Mouse (Mus musculus) fat pad, adult 2 months (tissue): ENCODE results near the gene Krt8.

Experiments
- DNase-seq: peaks from one replicate; pipeline ENCODE4 v3.0.0-alpha.2; 2011; ENCODE audit warnings: low read depth, low spot score; ENCODE audit errors: extremely low read depth

Krt8 gene

DNA sequence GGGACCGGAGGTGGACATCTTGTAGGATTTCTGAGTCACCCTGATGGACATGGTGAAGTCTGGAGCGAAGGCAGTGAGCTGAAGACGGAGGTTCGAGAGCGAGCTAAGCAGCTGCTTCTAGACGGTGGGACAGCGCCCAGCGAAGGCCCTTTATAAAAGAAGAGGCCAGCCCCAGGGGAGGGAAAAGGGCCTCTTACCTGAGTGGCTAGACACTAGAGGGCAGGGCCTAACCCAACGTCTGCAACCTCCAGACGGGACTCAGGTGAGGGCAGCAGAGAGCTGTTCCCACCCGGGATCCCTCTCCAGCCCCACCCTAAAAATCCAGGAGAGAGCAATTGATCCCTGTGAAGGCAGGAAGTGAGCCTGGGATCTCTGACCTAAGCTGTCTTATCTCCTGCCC lies at the start of gene Krt8:
Gene Krt8, minus strand, starts transcription at position 294 of the 400 bp plus-strand sequence.
- DNase-seq: no peak

DNA sequence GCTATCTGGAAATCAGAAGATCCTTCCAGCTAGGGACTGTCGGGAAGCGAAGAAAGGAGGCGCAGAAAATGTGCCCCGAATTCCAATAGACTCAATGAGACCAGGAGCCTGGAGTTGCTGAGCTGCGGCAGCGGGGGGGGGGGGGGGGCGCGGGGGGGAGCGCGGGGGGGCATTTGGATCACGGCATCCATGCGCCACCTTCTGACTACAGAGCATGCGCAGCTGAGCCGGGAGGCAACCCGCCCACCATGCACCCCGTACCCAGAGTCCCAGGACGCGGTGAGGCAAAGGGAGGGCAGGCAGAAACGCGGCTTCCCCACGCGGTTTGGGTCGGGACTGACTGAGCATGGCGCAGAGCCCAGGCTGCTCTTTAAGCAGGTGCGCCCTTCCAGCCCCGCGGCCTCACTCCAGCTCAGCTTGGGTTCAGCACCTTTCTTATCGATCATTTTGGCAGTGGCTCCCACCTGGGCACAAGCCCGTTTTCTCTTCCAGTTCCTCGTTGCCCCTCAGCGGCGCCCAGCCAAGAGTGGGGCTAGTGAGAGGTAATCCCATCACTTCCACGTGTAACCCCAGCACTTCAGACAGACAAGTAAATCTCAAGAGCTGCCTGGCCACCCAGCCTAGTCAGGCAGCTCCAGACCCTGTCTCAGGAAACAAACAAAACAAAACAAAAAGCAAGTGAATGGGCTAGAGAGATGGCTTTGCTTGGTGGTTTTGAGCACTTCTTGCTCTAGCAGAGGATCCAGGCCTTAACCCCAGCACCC lies 47.8 kb upstream of the Krt8 start:
- DNase-seq: no peak

DNA sequence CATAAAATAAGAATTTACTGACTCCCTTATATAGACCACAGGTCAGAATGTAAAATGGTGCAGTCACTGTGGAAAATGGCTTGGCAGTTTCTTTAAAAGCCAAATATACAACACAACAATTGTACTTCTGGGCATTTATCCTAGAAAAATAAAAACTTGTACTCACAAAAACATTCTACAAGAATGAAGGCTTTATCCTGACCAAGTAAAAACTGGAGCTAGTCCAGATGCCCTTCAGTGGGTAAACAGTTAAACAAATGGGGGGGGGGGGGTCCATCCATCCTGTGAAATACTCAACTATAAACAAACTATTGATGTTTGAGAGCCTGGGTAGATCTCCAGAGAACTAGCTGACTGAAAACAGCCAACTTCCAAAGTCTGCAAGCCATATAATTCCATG lies 45.6 kb upstream of the Krt8 start:
- no peak for DNase-seq

DNA sequence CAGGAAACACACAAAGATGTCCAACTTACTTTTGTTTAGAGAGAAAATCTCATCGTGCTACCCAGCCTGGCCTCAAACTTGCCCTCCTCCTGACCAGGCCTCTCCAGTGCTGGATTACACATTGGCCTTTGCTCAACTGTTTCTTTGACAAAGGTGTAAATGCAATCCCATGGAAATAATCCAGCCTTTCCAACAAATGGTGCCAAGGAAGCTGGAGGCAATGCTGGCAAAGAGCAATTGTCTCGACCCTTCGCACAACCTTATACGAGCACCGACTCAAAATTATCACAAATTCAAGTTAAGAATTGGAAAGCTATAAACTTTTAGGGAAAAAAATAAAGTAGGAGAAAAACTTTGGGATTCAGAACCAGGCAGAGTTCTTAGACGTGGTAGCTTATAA lies 43.7 kb upstream of the Krt8 start:
- no peak for DNase-seq

DNA sequence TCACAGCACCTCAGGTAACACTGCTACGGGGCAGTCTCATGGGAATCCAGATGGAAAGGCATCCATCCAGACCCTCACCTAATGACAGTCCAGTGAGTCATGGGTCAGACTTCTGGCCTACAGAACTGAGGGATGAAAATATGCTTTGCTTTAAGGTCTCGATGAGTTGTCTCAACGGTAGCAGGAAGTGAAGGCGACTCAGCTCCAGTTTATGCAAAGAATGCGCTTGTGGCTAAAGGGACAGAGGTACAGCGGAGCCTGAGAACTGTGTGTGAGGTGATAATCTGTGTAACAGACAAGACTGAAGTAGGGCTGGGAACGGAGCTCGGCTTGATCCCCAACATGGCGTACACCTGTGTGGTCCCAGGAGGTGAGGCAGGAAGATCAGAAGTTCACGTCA lies 41.4 kb upstream of the Krt8 start:
- no peak for DNase-seq

DNA sequence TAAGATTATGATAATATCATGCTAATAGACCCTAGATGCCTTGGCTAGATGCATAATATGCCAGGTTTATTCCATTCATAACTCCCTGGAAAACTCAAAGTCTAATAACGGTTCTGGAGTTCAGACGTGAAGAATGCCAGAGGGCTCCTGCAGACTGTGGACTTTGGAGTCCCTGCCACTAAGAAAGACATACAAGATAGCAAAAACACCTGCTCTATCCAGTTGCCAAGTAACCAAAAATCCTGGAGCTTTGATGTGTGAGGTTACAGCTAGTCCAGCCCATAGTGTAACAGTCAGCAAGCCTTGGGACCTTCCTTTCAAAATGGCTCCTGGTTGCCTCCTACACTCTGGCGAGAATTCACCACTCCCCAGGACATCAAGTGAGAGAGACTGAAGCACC lies 40.5 kb upstream of the Krt8 start:
- no peak for DNase-seq

DNA sequence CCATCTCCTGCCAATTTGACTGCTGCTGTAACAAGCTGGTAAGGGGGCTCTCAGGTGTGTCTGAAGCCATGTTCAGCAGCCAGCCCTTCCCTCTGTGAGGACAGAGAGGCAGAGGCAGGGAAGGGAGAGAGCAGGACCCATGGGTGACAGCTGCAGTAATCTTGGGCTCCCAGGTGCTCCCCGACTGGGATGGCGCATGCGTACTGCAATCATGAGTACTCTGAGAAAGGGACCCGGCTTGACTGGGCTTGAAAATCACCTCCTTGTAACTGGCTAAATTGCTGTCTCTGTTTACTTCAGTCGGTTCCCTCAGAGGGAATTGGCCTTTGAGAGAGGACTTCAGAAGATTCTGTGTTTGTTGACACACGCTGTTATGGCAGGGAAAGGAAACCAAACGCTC lies 37.7 kb upstream of the Krt8 start:
- DNase-seq: no peak

DNA sequence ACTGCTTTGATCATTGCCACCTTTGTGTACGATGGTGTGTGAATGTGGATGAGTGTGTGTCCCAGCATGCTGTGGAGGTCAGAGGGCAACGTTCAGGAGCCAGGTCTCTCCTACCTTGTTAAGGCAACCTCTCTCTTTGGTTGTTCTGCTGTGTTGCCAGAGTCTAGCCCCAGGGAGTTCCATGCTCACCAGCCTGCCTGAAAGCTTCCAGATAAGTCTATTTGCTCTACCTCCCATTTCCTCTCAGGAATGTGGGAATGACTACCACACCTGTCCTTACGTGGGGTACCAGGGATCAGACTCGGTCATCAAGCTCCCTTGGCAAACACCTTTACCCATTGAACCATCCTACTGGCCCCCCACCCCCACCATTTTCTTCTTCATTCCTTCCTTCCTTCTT lies 36.0 kb upstream of the Krt8 start:
- DNase-seq: no peak

DNA sequence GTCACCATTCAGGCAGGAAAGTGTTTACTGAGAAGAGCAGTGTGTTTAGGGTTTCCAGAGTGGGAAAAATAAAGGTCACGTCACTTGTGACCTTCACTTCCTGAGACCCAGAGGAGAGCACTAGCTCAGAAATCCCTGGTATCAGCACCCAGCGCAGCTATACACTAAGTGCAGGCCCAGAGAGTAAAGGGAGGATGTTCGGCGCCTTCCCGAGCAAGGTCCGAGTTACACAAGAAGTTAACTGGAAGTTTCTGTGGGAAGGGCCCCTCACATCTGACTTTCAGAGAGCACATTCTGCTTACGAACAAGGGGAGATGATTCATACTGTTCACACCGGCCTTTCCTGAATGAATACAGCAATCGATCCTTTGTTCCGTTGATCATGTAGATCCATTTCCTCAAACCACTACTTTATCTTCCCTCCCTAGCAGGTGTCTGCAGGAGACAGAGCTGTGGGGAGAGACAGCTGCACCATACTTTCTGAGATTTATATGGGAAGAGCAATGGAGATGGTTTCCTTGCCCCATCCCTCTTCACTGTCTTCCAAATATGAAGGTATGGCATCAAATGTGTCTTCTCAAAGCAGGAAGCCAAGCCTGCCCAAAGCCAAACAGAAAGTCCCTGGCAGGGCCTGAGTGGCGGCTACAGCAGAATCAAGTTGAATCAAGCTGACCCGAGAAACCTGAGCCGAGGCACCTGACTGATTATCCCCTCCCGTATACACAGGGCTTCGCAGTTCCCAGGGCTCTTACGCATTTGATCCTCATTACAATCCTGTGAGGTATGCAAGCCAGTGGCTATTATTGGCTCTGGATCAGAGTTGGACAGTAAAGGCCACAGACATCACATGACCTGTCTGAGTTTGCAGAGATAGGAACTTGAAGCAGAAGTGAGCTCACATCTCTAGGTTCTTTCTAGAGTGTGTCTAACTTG lies 30.1 kb upstream of the Krt8 start:
- DNase-seq: no peak

DNA sequence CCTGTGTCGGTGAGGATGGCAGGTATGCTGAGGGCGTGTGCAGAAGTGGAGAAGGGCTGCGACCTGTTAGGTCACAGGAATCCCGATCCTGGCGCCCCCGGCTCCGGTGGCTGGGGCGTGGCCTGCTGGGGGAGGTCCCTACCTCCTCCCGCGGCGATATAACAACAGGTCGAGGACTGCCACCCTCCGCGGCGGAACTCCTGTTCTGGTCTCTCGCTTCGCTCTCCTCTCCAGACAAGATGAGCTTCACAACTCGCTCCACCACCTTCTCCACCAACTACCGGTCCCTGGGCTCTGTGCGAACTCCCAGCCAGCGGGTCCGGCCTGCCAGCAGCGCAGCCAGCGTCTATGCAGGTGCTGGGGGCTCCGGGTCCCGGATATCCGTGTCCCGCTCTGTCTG lies 23.8 kb upstream of the Krt8 start, which contains the start of gene Krt18:
Gene Krt18, plus strand, starts transcription at position 141 of the 400 bp plus-strand sequence.
- no peak for DNase-seq

DNA sequence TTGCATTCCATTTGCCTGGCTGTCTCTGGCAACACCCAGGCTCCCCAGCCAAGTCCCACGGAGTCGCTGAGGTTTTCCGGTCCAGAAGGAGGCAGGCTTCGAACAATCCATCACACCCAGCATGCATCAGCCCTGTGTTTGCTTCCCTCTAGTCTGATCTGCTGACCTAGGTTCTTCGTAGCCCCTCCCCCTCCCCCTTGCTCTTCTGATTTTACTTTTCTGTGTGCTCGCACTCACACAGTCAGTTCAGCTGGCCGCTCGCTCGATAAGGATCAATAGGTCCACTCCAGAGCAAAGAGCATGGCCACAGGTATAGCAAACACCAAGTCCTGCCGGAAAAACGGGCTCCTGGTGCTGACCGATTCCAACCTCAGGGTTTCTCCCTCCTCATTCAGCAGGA lies 22.1 kb upstream of the Krt8 start:
- DNase-seq: no peak

DNA sequence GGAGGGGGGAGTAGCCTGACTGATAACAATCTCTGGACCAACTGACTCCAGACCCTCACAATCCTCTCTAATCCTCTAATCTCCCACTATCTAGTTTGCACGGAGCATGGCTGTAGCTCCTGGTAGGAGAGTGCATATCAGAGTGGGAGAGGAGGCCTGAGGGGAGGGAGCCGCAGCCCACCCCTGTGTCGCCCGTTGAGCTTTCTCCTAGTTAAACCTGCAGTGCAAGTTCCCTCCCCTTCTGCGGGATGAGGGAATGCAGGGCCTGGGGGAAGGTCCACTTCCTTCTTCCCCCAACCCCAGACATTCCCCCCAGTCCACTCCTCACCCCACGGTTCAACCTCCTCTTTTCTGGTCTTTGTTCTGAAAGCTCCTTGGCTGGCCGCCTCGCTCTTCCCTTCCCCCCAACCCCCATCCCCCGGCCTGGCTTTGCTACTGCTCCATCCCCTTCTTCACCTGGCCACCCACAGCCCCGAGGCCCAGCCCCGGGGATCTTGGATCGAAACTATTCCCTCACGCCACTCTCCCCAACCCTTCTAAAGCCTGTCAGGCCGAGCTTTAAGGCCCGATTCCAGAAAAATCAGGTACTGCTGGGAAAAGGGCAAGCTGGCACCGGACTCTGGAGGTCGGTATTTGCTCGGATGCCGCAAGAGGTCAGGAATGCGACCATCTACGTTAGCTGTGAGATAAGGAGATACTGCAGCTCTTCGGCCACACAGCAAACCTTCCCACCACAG lies 21.0 kb upstream of the Krt8 start:
- DNase-seq: no peak

DNA sequence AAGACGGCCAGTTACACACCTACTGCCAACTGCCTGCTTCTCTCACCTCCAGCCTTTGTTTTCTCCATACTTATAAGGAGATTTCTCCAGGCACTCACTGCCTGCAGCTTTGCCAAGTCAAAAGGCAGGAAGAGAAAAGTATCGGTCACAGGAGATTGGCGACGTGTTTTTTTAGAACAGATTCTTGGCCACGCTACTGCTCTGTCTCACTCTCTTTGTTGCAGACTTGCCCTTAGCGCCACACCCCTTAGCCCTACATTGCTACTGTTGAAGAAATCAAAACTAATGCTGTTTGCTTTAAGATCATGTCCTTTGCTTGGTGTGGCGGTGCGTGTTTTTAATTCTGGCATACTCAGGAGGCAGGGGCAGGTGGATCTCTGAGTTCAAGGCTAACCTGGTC lies 19.6 kb upstream of the Krt8 start:
- no peak for DNase-seq

DNA sequence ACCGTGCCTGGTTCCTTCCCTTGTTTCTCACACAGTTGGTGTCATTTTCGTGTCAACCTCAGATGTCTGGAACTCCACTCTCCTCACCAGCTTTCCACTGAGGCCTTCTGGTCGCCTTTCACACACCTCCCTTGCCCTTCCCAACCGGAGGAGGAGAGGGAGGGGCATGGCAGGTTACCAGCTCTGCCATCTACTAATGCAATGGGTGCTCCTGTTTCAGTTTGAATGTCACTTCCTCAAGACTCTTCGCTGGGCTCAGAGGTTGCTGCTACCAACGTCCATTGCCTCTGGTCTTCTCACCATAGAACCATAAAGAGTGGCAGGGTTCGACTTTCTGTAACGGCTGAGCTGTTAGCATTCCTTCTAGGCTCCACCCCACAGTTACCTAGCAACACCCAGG lies 18.2 kb upstream of the Krt8 start:
- no peak for DNase-seq

DNA sequence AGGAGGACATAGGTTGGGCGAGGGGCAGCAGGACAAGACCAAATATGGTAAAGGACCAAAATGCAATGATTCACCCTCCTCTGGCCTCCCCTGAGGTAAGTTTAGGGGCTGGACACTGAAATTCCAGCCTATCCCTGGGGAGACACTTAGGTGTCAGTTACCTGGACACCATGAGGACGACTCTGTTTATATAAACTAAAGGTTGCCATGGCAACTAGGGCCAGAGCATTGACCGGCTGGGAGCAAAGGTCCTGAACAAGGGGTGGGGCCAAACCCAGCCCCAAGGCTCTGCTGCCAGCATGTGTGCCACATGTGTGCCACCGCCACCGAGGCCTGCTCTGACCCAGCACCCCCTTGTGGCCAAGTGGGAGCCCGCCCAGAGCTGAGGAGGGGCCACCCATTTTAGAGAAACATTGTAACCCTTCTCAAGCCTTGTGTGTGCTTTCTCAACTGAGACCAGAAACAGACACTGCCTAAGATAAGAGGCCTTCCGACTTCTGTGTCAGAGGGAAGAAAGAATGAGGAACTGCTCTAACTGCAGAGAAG lies 13.7 kb upstream of the Krt8 start:
- no peak for DNase-seq

DNA sequence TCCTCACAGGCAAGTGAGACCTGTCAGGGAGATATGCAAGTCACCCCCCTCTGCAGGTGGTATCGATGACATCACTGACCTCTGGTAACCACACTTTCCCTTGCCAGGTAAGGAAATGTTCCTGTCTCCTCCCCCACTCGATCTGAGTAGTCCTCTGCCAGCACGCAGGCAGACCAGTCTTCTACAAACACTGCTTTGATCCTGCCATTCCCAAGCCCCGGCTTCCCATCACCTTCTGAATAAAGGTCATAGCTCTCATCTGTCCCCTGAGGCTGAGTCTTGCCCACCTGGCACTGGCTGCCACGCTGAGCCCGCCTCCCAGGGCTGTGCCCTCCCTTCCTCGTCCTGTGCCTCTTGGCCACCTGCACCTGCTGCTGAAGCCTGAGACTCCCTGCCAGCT lies 12.5 kb upstream of the Krt8 start:
- DNase-seq: no peak

DNA sequence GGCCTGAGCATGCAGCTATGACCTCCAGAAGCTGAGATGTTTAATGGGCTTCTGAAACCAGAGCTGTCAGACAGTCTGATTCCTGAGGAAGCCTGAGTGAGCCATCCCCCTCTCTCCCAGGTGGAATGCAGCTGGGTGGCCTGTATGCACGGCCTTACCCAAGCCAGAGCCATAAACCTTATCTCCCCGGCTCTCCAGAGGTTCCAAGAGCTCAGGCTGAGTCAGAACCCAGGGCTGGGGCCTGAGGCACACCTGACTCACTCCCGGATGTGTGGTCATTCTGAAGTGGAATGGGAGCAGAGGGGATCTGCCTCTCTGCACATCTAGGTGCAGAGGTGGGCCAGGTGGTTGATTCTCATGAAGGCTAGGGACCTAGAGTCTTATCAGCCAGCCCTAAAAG lies 11.8 kb upstream of the Krt8 start:
- no peak for DNase-seq

DNA sequence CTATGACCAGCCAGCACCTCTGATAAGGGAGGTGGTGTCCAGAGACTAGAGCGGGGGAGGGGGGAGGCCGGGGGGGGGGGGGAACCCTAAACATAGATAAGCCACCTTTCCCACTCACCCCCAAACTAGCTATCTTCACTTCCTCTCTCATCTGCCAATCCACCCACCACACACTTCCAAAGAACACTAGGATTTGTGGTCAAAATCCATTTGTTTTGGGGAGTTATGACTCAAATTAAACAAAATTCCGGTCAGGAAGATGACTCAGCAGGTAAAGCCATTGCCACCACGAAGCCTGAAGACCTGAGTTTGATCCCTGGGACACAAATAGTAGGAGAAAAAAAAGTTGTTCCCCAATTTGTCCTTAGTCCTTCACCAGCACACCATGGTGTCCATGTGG lies 10.6 kb upstream of the Krt8 start:
- no peak for DNase-seq

DNA sequence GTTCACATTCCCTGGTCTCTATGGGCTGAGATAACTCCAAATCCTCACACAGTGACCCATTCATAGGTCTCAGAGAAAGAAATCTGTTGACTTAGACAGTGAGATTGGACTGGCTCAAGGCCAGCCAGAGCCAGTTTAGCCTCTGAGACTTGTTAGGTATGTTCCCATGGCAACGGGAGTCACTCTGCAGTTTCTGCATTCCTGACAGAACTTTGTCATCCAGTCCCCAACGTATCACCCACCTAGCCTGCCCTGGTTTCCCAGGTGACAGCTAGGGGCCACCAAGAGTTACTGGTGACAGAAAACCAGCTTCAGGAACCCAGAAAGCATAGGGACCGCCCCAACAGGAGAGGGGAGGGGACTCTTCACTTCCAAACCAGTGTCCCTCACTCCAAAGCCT lies 9.4 kb upstream of the Krt8 start:
- no peak for DNase-seq

DNA sequence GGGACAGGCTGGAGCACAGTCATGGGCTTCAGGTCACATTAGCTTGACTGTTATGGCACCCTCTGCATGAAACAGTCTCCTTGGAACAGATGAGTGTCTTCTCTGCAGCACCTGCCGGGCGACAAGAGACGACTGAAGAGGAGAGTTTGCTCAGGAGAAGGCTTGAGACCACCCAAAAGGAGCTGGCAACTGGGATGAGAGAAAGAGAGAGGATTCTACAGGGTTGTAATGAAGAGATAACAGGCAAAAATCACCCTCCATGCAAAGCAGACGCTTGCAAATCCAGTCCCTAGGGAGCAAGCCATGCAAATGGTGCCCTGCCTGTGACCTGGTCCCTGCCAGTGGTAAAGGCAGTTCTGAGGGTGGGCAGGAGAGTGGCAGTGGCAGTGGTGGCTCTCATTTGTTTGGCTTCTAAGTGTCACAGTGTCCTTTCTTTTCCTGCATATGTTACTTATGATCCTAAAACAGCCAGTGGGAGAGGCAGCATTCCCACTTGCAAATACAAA lies 8.0 kb upstream of the Krt8 start:
- DNase-seq: no peak
